Mouse (Mus musculus) midbrain, embryonic 11.5 days (tissue): Measurements from ENCODE around the gene Dalrd3. TPM values are rescaled to one million over a fixed set of nuclear protein-coding genes. Genes with fewer than 3 reads are reported as not detected.
A peak's percentile ranks its signal among the peaks of the same experiment; 100 is the strongest.

Experiments
- ATAC-seq: fragments of 200-750 bp; cut with Nextera tagmentation; 2 replicates; pipeline ENCODE4 v1.8.0; 2017; ENCODE audit warnings: moderate TSS enrichment, moderate library complexity; ENCODE audit not compliant: low FRiP score
- DNase-seq: peaks from one replicate; pipeline ENCODE4 v3.0.0; 2015; ENCODE audit warnings: low spot score; ENCODE audit errors: missing footprints
- H3K27ac ChIP-seq: fragments of 300-500 bp; sonication (generic); 2 replicates; pipeline ENCODE4 v1.5.1; 2014; ENCODE audit warnings: low read depth, low read length
- H3K27me3 ChIP-seq: fragments of 300-500 bp; sonication (generic); 2 replicates; pipeline ENCODE4 v1.6.1; 2014; ENCODE audit warnings: mild to moderate bottlenecking, low read length, moderate library complexity, mixed read lengths; ENCODE audit not compliant: control insufficient read depth, insufficient read depth
- H3K36me3 ChIP-seq: fragments of 300-500 bp; sonication (generic); 2 replicates; pipeline ENCODE4 v1.6.1; 2014; ENCODE audit warnings: mild to moderate bottlenecking, low read length, moderate library complexity, mixed read lengths; ENCODE audit not compliant: control insufficient read depth, insufficient read depth
- H3K4me1 ChIP-seq: fragments of 300-500 bp; sonication (generic); 2 replicates; pipeline ENCODE4 v1.6.1; 2014; ENCODE audit warnings: low read length; ENCODE audit not compliant: control insufficient read depth, insufficient read depth
- H3K4me2 ChIP-seq: fragments of 300-500 bp; sonication (generic); 2 replicates; pipeline ENCODE4 v1.6.1; 2014; ENCODE audit warnings: mild to moderate bottlenecking, moderate library complexity
- H3K4me3 ChIP-seq: fragments of 300-500 bp; sonication (generic); 2 replicates; pipeline ENCODE4 v1.5.1; 2014; ENCODE audit warnings: low read depth, low read length
- H3K9ac ChIP-seq: fragments of 300-500 bp; sonication (generic); 2 replicates; pipeline ENCODE4 v1.6.1; 2014; ENCODE audit warnings: low read length
- H3K9me3 ChIP-seq: fragments of 300-500 bp; sonication (generic); 2 replicates; pipeline ENCODE4 v1.6.1; 2016; ENCODE audit warnings: low read length; ENCODE audit not compliant: control insufficient read depth
- WGBS: fragments of 180-500 bp; shearing (Covaris S2); extraction: QIAGEN DNeasy Blood & Tissue Kit; methylation state at CpG from one replicate; pipeline ENCODE4 v1.1.7; 2014; 5-methylcytosine and 5-hydroxymethylcytosine counted together
- polyA plus RNA-seq: library from polyadenylated mRNA; unstranded; fragments of >200 nt; fragmentation: Nextera tagmentation; extraction: Ambion mirVana; gene quantifications from 2 replicates; pipeline ENCODE4 v1.2.1, GENCODE M21; 2014

Gene Dalrd3
- polyA plus RNA-seq, 1 experiment from 2014 or later: 172 TPM

- peaks cover 45% of the 10 kb centered on the region for H3K4me1 ChIP-seq
- no peak for ATAC-seq
Measured at GRCm38 (mm10) chr9:108570207-108570896, 666 bp downstream of the Dalrd3 start.

GRCm38 (mm10) chr9:108571401-108571973 lies 1.8 kb downstream of the Dalrd3 start:
- Histone ChIP-seq H3K27ac (no peak overlapping the region), H3K4me3 (no peak overlapping the region), H3K4me2 (no peak overlapping the region), H3K36me3 (peaks cover 23% of the 10 kb centered on the region), H3K9me3 (no peaks in the 10 kb centered on the region), H3K4me1 (peaks cover 44% of the 10 kb centered on the region), H3K27me3 (no peaks in the 10 kb centered on the region), H3K9ac (no peak overlapping the region)
- DNase-seq: no peak
- no peak for ATAC-seq
- WGBS: 96% methylated on average over 16 of the region's 16 CpGs

More at GRCm38 (mm10) chr9:108570207-108570896, 666 bp downstream of the Dalrd3 start:
- Histone ChIP-seq H3K4me2 (peak overlapping the region; percentile 97), H3K36me3 (peaks cover 22% of the 10 kb centered on the region), H3K9me3 (no peaks in the 10 kb centered on the region), H3K27ac (0 out of 2 replicates have a peak overlapping the region, but pooled peaks have one; percentile 40), H3K9ac (peak overlapping the region; percentile 66), H3K4me3 (peak overlapping the region; percentile 60), H3K27me3 (no peaks in the 10 kb centered on the region)
- DNase-seq: peak; percentile 97
- WGBS: 1% methylated on average over 40 of the region's 40 CpGs

GRCm38 (mm10) chr9:108572321-108572720 lies 2.6 kb downstream of the Dalrd3 start:
- Histone ChIP-seq H3K4me2 (no peak overlapping the region), H3K9ac (no peak overlapping the region), H3K27ac (no peak overlapping the region), H3K4me1 (peaks cover 50% of the 10 kb centered on the region), H3K36me3 (peaks cover 23% of the 10 kb centered on the region), H3K9me3 (no peaks in the 10 kb centered on the region), H3K4me3 (no peak overlapping the region), H3K27me3 (no peaks in the 10 kb centered on the region)
- no peak for ATAC-seq
- WGBS: 84% methylated on average over 10 of the region's 10 CpGs
- no peak for DNase-seq

GRCm38 (mm10) chr9:108573774-108574690 lies 4.3 kb downstream of the Dalrd3 start:
- Histone ChIP-seq H3K4me1 (peaks cover 47% of the 10 kb centered on the region), H3K4me3 (no peak overlapping the region)

GRCm38 (mm10) chr9:108574921-108575320 lies 5.2 kb downstream of the Dalrd3 start:
- WGBS: 92% methylated on average over 12 of the region's 12 CpGs
- peaks cover 47% of the 10 kb centered on the region for H3K4me1 ChIP-seq
- H3K9ac ChIP-seq: no peak overlapping the region
- H3K4me3 ChIP-seq: no peak overlapping the region
- H3K27ac ChIP-seq: no peak overlapping the region
- H3K9me3 ChIP-seq: no peaks in the 10 kb centered on the region
- ATAC-seq (no peak), DNase-seq (no peak)
- no peaks in the 10 kb centered on the region for H3K27me3 ChIP-seq
- H3K36me3 ChIP-seq: peaks cover 23% of the 10 kb centered on the region
- H3K4me2 ChIP-seq: no peak overlapping the region

More at GRCm38 (mm10) chr9:108573774-108574690, 4.3 kb downstream of the Dalrd3 start:
- H3K36me3 ChIP-seq: peaks cover 23% of the 10 kb centered on the region
- H3K9me3 ChIP-seq: no peaks in the 10 kb centered on the region
- ATAC-seq: no peak
- H3K27ac ChIP-seq: no peak overlapping the region
- peak; percentile 94 for DNase-seq
- 0 out of 2 replicates have a peak overlapping the region, but pooled peaks have one; percentile 11 for H3K4me2 ChIP-seq
- WGBS: 49% methylated on average over 26 of the region's 26 CpGs
- H3K27me3 ChIP-seq: no peaks in the 10 kb centered on the region
- H3K9ac ChIP-seq: no peak overlapping the region; the same call in 1 of the 2 replicates

GRCm38 (mm10) chr9:108575321-108576297 lies 5.9 kb downstream of the Dalrd3 start:
- Histone ChIP-seq H3K27me3 (no peaks in the 10 kb centered on the region), H3K9me3 (no peaks in the 10 kb centered on the region), H3K36me3 (peaks cover 23% of the 10 kb centered on the region), H3K4me3 (no peak overlapping the region), H3K4me2 (no peak overlapping the region), H3K9ac (no peak overlapping the region), H3K4me1 (peaks cover 40% of the 10 kb centered on the region), H3K27ac (no peak overlapping the region)
- ATAC-seq (no peak), DNase-seq (no peak)
- 90% methylated on average over 37 of the region's 37 CpGs for WGBS

GRCm38 (mm10) chr9:108577025-108577424 lies 7.3 kb downstream of the Dalrd3 start:
- WGBS: 53% methylated on average over 6 of the region's 6 CpGs
- peaks cover 38% of the 10 kb centered on the region for H3K4me1 ChIP-seq
- H3K36me3 ChIP-seq: peaks cover 18% of the 10 kb centered on the region
- H3K4me2 ChIP-seq: peak overlapping the region; percentile 78
- peak overlapping the region; percentile 87 for H3K4me3 ChIP-seq
- no peak overlapping the region for H3K27ac ChIP-seq
- DNase-seq (no peak), ATAC-seq (no peak)
- H3K9me3 ChIP-seq: no peaks in the 10 kb centered on the region
- peak overlapping the region; percentile 85 for H3K9ac ChIP-seq
- no peaks in the 10 kb centered on the region for H3K27me3 ChIP-seq

GRCm38 (mm10) chr9:108577934-108578544 lies 8.4 kb downstream of the Dalrd3 start:
- Histone ChIP-seq H3K27me3 (no peaks in the 10 kb centered on the region), H3K4me2 (peak overlapping the region; percentile 78), H3K9me3 (no peaks in the 10 kb centered on the region), H3K27ac (peak overlapping the region; percentile 95), H3K36me3 (peaks cover 8% of the 10 kb centered on the region), H3K4me3 (peak overlapping the region; percentile 87), H3K4me1 (peaks cover 38% of the 10 kb centered on the region), H3K9ac (peak overlapping the region; percentile 85)
- ATAC-seq (peak; percentile 77), DNase-seq (peak; percentile 92)
- WGBS: under 1% methylated on average over 24 of the region's 24 CpGs
